Mouse (Mus musculus): Measurements from ENCODE around the gene Mob1a. TPM values are rescaled to one million over a fixed set of nuclear protein-coding genes. Genes with fewer than 3 reads are reported as not detected.

Mob1a gene
- polyA plus RNA-seq, 1 experiment from 2014 or later = 19.4 TPM

Other genes starting within 250 kb of the Mob1a start
- 45.2 and 48.8 TPM in 2 replicates for gene Pcgf1, start 248.1 kb upstream of the Mob1a start, polyA plus RNA-seq (2015; fragmentation: Nextera tagmentation; extraction: Ambion mirVana)
- gene Lbx2, start 239.6 kb upstream of the Mob1a start, polyA plus RNA-seq (2015; fragmentation: Nextera tagmentation; extraction: Ambion mirVana) = not detected in 2 replicates
- gene Ccdc142, start 224.4 kb upstream of the Mob1a start, polyA plus RNA-seq (2015; fragmentation: Nextera tagmentation; extraction: Ambion mirVana) = 4.2 and 6.1 TPM in 2 replicates
- gene Gm42688, start 224.4 kb upstream of the Mob1a start, polyA plus RNA-seq (2015; fragmentation: Nextera tagmentation; extraction: Ambion mirVana) = 4.9 TPM in 2 replicates
- 107 and 117 TPM in 2 replicates for gene Mrpl53, start 217.0 kb upstream of the Mob1a start, polyA plus RNA-seq (2015; fragmentation: Nextera tagmentation; extraction: Ambion mirVana)
- gene Mogs, start 210.5 kb upstream of the Mob1a start, polyA plus RNA-seq (2015; fragmentation: Nextera tagmentation; extraction: Ambion mirVana) = 6.4 and 21.1 TPM in 2 replicates
- gene Wbp1, start 204.5 kb upstream of the Mob1a start, polyA plus RNA-seq (2015; fragmentation: Nextera tagmentation; extraction: Ambion mirVana) = 146 and 148 TPM in 2 replicates
- 13.5 and 14.7 TPM in 2 replicates for gene Ino80b, start 200.6 kb upstream of the Mob1a start, polyA plus RNA-seq (2015; fragmentation: Nextera tagmentation; extraction: Ambion mirVana)
- gene Rtkn, start 190.6 kb upstream of the Mob1a start, polyA plus RNA-seq (2015; fragmentation: Nextera tagmentation; extraction: Ambion mirVana) = 18.9 and 20.3 TPM in 2 replicates
- gene Wdr54, start 169.6 kb upstream of the Mob1a start, polyA plus RNA-seq (2015; fragmentation: Nextera tagmentation; extraction: Ambion mirVana) = 19.3 and 21.1 TPM in 2 replicates
- 11.0 and 12.9 TPM in 2 replicates for gene 1700003E16Rik, start 169.6 kb upstream of the Mob1a start, polyA plus RNA-seq (2015; fragmentation: Nextera tagmentation; extraction: Ambion mirVana)
- gene Dctn1, start 160.1 kb upstream of the Mob1a start, polyA plus RNA-seq (2015; fragmentation: Nextera tagmentation; extraction: Ambion mirVana) = 155 and 167 TPM in 2 replicates
- 2.5 and 2.8 TPM in 2 replicates for gene Slc4a5, start 106.2 kb upstream of the Mob1a start, polyA plus RNA-seq (2015; fragmentation: Nextera tagmentation; extraction: Ambion mirVana)
- 33.4 and 34.3 TPM in 2 replicates for gene Mthfd2, start 108 bp upstream of the Mob1a start, polyA plus RNA-seq (2015; fragmentation: Nextera tagmentation; extraction: Ambion mirVana)
- gene Bola3, start 23.1 kb downstream of the Mob1a start, polyA plus RNA-seq (2015; fragmentation: Nextera tagmentation; extraction: Ambion mirVana) = 55.8 and 64.3 TPM in 2 replicates
- 51.4 and 62.2 TPM in 2 replicates for gene Tet3, start 133.1 kb downstream of the Mob1a start, polyA plus RNA-seq (2015; fragmentation: Nextera tagmentation; extraction: Ambion mirVana)
- 68.0 and 69.6 TPM in 2 replicates for gene Dguok, start 181.0 kb downstream of the Mob1a start, polyA plus RNA-seq (2015; fragmentation: Nextera tagmentation; extraction: Ambion mirVana)
- 3.4 and 3.5 TPM in 2 replicates for gene Actg2, start 210.2 kb downstream of the Mob1a start, polyA plus RNA-seq (2015; fragmentation: Nextera tagmentation; extraction: Ambion mirVana)
- gene Stambp, start 246.7 kb downstream of the Mob1a start, polyA plus RNA-seq (2015; fragmentation: Nextera tagmentation; extraction: Ambion mirVana) = 61.3 and 62.8 TPM in 2 replicates

All from hindbrain, embryonic 16.5 days (tissue).